Mouse (Mus musculus): ENCODE results near the gene Gatb. TPM values are rescaled to one million over a fixed set of nuclear protein-coding genes. Genes with fewer than 3 reads are reported as not detected.

Gatb gene
- total RNA-seq, 2 experiments from 2014 or later: 19.2 to 20.9 TPM

GRCm38 (mm10) chr3:85592067-85592466, 18.1 kb downstream of the Gatb start:
- no peak for DNase-seq (ENCODE audit: low spot score in 2 of 2)

GRCm38 (mm10) chr3:85592640-85593252, 18.8 kb downstream of the Gatb start:
- no peak for DNase-seq (ENCODE audit: low spot score in 2 of 2)

GRCm38 (mm10) chr3:85594452-85594851, 20.5 kb downstream of the Gatb start:
- no peak for DNase-seq (ENCODE audit: low spot score in 2 of 2)

DNA sequence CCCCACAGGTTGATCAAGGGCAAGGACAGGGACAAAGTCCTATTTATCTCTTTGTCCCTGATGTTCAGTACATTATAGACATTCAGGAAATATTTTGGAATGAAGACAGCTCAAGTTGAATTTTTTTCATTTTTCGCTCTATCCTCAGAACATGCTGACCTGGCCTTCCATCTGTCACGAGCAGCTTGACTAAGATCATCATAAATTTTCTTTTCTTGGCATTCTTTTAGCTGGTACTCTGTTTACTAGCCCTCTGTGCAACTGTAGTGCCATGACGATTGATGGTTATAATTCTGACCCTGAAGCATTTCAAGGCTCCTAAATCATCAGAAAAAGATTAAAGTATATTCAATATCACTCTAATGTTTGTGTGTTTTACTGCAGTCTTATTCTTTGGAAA, 25.6 kb downstream of the Gatb start:
- no peak for DNase-seq (ENCODE audit: low spot score in 2 of 2)

DNA sequence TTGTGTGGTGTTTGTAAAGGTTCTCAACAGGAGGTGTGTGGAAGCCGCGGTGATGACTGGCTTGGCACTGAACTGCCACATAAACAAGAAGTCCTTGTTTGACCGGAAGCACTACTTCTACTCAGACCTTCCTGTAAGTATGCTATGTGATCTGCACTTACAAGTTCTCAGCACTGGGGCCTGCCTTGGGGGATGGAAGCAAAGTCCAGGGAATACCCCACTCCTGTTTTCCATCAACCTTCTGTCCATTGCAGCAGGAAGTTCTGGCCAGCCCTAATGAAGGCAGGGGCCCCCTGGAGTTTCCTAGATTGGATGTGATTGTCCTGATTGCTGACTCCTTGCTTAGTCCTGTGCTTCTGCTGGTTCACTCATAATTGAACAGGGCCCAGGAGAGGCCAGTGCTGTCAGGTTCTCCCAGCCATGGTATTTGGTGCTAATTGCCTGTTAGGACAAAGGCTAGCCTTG, 28.0 kb downstream of the Gatb start:
- no peak for DNase-seq (ENCODE audit: low spot score in 2 of 2)

DNA sequence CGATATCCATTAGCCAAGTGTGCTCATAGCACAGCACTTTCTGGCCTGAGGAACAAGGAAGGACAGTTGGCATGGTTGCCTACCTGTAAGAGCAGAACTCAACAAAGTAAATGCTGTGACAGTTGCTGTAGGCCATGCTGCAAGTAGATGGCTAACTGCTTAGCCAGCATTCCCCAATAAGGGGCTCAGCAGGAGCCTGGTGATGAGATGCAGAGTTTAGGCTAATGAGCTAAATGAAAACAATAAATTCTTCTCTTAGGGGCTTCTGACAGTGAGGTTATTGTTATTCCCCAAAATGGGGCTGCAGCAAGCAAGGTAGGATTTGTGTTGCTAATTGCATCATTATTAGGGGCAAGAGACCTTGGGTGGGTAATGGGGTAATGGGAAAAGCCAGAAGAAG, 29.9 kb downstream of the Gatb start:
- no peak for DNase-seq (ENCODE audit: low spot score in 2 of 2)

GRCm38 (mm10) chr3:85606912-85607311, 33.0 kb downstream of the Gatb start:
- DNase-seq (ENCODE audit: low spot score in 2 of 2): no peak

GRCm38 (mm10) chr3:85607753-85608152, 33.8 kb downstream of the Gatb start:
- DNase-seq (ENCODE audit: low spot score in 2 of 2): no peak

- no peak for DNase-seq (ENCODE audit: low spot score in 2 of 2)
Measured at GRCm38 (mm10) chr3:85616389-85616788, 42.5 kb downstream of the Gatb start.

DNA sequence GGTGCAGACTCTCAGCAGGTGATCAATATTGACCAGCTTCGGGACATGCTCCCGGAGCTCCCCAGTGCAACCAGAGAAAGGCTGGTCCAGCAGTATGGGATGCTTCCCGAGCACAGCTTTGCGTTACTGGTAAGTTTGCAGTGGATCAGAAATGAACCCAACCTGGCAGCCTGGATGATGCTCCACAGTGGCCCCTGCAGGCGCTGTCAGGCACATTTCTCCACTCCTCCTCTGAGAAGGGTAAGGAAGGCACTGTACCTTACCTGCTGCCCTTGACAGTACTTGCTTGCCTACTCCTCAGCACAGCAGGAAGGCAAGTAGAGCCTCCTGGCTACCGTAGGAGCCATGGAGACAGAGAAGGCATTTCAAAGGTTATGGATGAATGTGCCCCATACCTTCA, 45.0 kb downstream of the Gatb start:
- no peak for DNase-seq (ENCODE audit: low spot score in 2 of 2)

DNA sequence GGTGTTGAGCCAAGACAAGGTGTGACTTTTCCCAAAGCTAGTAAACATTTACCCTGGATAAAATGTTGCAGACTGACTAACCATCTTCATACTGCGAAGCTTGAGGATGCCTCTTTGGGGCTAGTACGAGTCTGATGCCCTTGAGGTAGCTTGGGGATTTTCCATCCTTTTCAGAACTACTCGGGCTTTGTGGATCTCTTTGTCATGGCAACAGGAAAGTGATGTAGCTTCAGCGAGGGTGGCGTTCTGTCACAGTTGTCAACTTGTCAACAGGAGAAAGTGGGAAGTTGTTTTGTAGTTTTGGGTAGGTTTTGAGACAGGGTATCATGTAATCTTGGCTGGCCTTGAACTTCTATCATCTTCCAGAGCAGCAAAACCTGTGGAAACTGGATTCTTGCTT, 45.4 kb downstream of the Gatb start:
- no peak for DNase-seq (ENCODE audit: low spot score in 2 of 2)

GRCm38 (mm10) chr3:85619751-85620150, 45.8 kb downstream of the Gatb start:
- DNase-seq (ENCODE audit: low spot score in 2 of 2): no peak

DNA sequence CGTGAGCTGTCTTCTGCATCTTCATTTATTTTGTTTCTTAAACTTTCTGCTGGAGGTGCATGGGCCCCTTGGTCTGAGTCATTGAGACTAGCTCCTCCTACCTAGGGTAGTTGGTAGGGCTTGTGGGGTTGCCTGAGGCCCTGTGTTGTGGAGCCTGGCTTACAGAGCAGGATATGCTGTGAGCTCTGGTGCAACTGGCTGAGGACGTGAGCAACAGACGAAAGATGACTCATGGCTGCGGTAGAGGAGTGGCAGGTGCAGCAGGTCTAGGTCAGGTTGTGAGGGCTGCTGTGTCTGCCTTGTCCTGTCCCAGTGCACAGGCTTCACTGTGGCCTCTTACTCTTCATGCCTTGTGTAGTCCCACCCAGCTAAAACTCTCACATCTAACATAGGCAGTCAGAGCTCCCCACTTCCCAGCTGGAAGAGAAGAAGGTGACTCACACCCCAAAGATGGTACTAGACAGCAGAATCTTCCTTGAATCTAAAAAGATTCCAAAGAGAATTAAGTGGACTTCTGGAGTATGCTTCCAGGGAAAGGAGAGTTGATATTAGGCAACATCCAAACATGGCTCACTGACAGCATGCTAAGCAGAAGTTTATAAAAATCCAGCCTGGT, 56.1 kb downstream of the Gatb start:
- no peak for DNase-seq (ENCODE audit: low spot score in 2 of 2)

- DNase-seq (ENCODE audit: low spot score in 2 of 2): no peak
Measured at GRCm38 (mm10) chr3:85633733-85634132, 59.8 kb downstream of the Gatb start.

- no peak for DNase-seq (ENCODE audit: low spot score in 2 of 2)
Measured at GRCm38 (mm10) chr3:85634389-85635125, 60.6 kb downstream of the Gatb start.

DNA sequence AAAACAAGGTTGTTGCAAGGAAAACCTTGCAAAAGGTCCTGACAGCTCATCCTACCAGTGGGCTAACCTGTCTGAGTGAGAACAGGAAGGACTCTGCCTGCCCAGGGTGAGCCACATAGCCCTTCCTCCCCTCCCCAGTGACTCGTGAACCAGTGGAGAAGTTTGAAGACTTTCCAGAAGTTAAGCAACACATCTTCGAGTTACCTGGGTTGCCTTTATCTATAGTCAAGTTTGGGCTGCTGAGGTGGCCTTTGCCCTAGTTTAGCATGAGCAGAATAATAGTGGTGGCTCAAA, 61.2 kb downstream of the Gatb start:
- no peak for DNase-seq (ENCODE audit: low spot score in 2 of 2)

DNA sequence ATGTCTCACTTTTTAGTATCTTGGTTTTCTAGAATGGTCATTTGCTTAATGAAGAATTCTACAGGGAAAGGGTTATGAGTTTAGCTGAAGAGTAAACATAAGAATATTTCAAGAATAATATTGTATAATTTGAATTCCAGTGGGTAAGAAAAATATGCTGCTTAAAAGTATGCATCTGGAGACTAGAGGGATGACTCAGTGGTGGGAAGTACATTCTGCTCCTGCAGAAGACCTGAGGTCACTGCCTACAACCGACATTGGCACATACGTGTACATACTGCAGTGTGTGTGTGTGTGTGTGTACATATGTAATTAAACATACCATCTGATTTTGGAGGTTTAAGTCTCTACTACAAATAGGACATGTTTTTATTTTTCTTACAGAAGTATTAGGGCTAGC, 61.7 kb downstream of the Gatb start:
- DNase-seq (ENCODE audit: low spot score in 2 of 2): no peak

- DNase-seq (ENCODE audit: low spot score in 2 of 2): no peak
Measured at GRCm38 (mm10) chr3:85636716-85637447, 63.0 kb downstream of the Gatb start.

DNA sequence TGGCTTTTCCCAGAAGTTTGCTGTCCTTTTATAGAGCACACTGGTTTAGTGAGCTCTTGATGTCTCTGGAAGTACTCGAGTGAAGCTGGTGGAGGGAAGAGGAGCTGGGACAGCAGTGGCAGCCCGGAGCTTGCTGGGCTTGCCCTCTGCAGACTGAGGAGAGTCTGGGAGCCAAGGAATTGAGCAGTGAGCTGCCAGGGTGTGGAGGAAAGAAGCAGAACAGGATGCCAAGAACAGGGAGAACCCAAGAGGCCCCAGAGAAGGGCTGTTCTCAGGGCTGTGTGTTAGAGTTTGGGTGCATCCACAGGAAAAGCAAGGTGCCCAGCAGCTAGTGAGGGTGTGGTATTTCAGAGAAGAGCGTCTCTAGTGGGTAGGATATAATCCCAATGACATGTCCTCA, 67.8 kb downstream of the Gatb start:
- DNase-seq (ENCODE audit: low spot score in 2 of 2): no peak

DNA sequence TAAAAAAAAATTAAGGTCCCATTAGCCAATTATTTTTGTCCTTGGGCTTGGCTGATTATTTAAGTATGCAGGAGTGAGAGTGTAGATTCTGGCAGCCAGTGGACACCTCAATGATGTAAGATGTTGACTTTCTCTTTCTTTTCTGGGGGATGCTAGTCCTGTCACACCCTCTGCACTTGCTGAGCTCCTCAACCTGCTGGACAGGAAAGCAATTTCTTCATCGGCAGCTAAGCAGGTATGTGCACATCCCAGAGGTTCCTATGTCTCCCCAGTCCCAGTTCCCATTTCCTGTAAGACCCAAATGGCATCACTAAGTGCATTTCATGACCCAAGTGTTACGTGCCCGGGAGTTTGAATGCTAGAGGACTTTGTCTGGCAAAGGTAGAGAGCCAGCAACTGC, 70.9 kb downstream of the Gatb start:
- no peak for DNase-seq (ENCODE audit: low spot score in 2 of 2)

GRCm38 (mm10) chr3:85645517-85646004, 71.6 kb downstream of the Gatb start:
- no peak for DNase-seq (ENCODE audit: low spot score in 2 of 2)

- no peak for DNase-seq (ENCODE audit: low spot score in 2 of 2)
Measured at GRCm38 (mm10) chr3:85649176-85649575, 75.3 kb downstream of the Gatb start.
